Mouse (Mus musculus) stomach, postnatal 0 days (tissue): Measurements from ENCODE around the gene Clptm1. TPM values are rescaled to one million over a fixed set of nuclear protein-coding genes. Genes with fewer than 3 reads are reported as not detected.

ENCODE experiments used
- ATAC-seq: fragments of 200-750 bp; cut with Nextera tagmentation; 2 replicates; pipeline ENCODE4 v1.8.0; 2017; ENCODE audit not compliant: low FRiP score, low TSS enrichment
- DNase-seq: peaks from one replicate; pipeline ENCODE4 v3.0.0-alpha.2; 2016; ENCODE audit warnings: low spot score
- H3K27ac ChIP-seq: fragments of 300-500 bp; sonication (generic); replicated peaks from 2 replicates; pipeline ENCODE4 v1.5.1; 2014; ENCODE audit warnings: mild to moderate bottlenecking, control low read depth
- H3K27me3 ChIP-seq: fragments of 300-500 bp; sonication (generic); 2 replicates; pipeline ENCODE4 v1.6.1; 2014; ENCODE audit warnings: low read length; ENCODE audit not compliant: control insufficient read depth, insufficient read depth
- H3K36me3 ChIP-seq: fragments of 300-500 bp; sonication (generic); 2 replicates; pipeline ENCODE4 v1.6.1; 2014; ENCODE audit warnings: low read length, mixed read lengths; ENCODE audit not compliant: control insufficient read depth, insufficient read depth
- H3K4me1 ChIP-seq: fragments of 300-500 bp; sonication (generic); replicated peaks from 2 replicates; pipeline ENCODE4 v1.6.1; 2014; ENCODE audit warnings: antibody characterized with exemption; ENCODE audit not compliant: control insufficient read depth, insufficient read depth
- H3K4me2 ChIP-seq: fragments of 300-500 bp; sonication (generic); replicated peaks from 2 replicates; pipeline ENCODE4 v1.6.1; 2014; ENCODE audit warnings: low read depth, mild to moderate bottlenecking, control low read depth, moderate library complexity
- H3K4me3 ChIP-seq: fragments of 300-500 bp; sonication (generic); 2 replicates; pipeline ENCODE4 v1.5.1; 2014; ENCODE audit warnings: low read depth, low read length, control low read depth
- H3K9ac ChIP-seq: fragments of 300-500 bp; sonication (generic); 2 replicates; pipeline ENCODE4 v1.6.1; 2014; ENCODE audit warnings: mild to moderate bottlenecking, low read length, control low read depth, mixed read lengths
- H3K9me3 ChIP-seq: fragments of 300-500 bp; sonication (generic); 2 replicates; pipeline ENCODE4 v1.6.1; 2016; ENCODE audit warnings: low read length; ENCODE audit not compliant: control insufficient read depth
- CTCF ChIP-seq: IDR thresholded peaks from 2 replicates; pipeline ENCODE4 v1.5.1; 2016; ENCODE audit warnings: antibody characterized with exemption, low read depth, mild to moderate bottlenecking, moderate library complexity
- EP300 ChIP-seq: optimal IDR thresholded peaks from 2 replicates; pipeline ENCODE3; 2016; ENCODE audit warnings: antibody characterized with exemption
- WGBS: fragments of 180-500 bp; shearing (Covaris S2); extraction: QIAGEN DNeasy Blood & Tissue Kit; methylation state at CpG from one replicate; pipeline ENCODE4 v1.1.7; 2014; 5-methylcytosine and 5-hydroxymethylcytosine counted together
- polyA plus RNA-seq: library from polyadenylated mRNA; unstranded; fragments of >200 nt; fragmentation: Nextera tagmentation; extraction: Ambion mirVana; gene quantifications from 2 replicates; pipeline ENCODE4 v1.2.1, GENCODE M21; 2015

Gene Clptm1
- polyA plus RNA-seq, 1 experiment from 2014 or later, result 55.0 TPM

DNA sequence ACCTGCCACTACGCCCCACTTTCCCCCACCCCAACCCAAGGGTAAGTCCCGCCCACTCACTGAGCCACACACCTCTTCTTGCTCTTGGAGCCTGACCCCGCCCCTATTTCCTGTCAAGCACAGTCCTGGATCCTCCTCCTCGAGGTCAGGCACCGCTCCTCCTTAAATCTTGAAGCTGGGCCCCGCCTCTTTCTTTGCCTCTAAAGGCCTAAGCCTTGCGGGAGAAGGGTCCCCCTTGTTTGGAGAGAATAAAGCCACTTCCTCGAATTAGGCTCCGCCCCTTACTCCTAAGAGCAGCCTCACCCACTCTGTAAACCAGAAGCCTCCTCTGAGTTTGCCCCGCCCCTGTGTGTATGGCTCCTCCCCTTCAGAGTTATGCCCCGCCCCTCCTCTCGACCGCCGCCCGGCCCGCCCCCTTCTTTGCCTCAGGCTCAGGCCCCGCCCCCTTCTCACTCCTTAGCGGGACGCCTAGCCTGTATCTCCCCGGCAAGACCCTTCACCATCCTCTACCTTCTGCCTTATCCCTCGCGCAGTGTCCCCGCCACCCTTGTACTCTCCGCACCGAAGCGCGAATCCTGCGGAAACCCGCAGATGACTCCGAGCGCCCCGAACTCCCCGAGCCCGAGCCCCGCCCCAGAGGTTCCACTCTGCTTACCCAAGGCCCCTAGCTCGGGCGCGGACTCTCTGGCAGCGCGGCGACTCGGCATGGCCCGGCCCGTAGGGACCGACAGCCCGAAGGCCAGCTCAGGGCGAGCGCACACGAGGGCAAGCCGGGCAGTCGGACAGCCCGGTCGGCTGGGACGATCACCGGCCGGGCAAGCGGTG lies 36.1 kb downstream of the Clptm1 start:
- DNase-seq (peak; percentile 97), ATAC-seq (peak; percentile 95)
- no peak for TF ChIP-seq CTCF
- TF ChIP-seq EP300, result no peak
- Histone ChIP-seq H3K27ac (peak overlapping the region; percentile 91), H3K4me3 (peak overlapping the region; percentile 87), H3K36me3 (peaks cover 7% of the 10 kb centered on the region), H3K9ac (peak overlapping the region; percentile 68), H3K9me3 (no peaks in the 10 kb centered on the region), H3K4me2 (peak overlapping the region; percentile 98), H3K27me3 (no peaks in the 10 kb centered on the region), H3K4me1 (no peaks in the 10 kb centered on the region)
- WGBS, result under 1% methylated on average over 49 of the region's 57 CpGs

GRCm38 (mm10) chr7:19628192-19628535 lies 36.7 kb downstream of the Clptm1 start:
- Histone ChIP-seq H3K36me3 (peaks cover 4% of the 10 kb centered on the region; the same call in 1 of the 2 replicates), H3K4me1 (no peaks in the 10 kb centered on the region), H3K4me2 (peak overlapping the region; percentile 98), H3K27me3 (no peaks in the 10 kb centered on the region), H3K9ac (no peak overlapping the region; the same call in 1 of the 2 replicates), H3K4me3 (peak overlapping the region; percentile 87), H3K27ac (peak overlapping the region; percentile 45), H3K9me3 (no peaks in the 10 kb centered on the region)
- 9% methylated on average over 17 of the region's 17 CpGs for WGBS
- DNase-seq (no peak), ATAC-seq (no peak)
- no peak for TF ChIP-seq CTCF
- no peak for TF ChIP-seq EP300

DNA sequence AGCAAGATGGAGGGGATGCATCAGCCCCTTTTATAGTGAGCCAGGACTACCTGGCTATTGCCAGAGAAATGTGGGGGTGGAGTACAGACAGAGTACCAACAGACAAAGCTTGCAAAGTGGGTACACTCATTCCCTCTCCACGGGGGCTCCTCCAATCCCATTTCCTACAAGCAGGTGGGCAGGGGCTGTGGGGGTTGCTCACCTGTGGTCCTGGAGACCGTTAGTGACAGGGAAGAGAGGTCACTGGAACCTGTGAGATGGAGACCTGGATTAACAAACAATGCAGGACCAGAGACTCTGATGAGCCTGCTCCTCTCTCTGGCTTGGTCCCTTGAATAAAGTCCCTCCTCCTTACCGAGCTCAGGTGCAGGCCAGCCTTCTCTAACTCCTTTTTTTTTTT lies 37.1 kb downstream of the Clptm1 start:
- no peak for DNase-seq
- 43% methylated on average over 3 of the region's 3 CpGs for WGBS
- Histone ChIP-seq H3K27ac (peak overlapping the region; percentile 45), H3K27me3 (no peaks in the 10 kb centered on the region), H3K9me3 (no peaks in the 10 kb centered on the region), H3K9ac (no peak overlapping the region), H3K4me3 (peak overlapping the region; percentile 87), H3K4me2 (peak overlapping the region; percentile 98), H3K36me3 (peaks cover under 1% of the 10 kb centered on the region; the same call in 1 of the 2 replicates), H3K4me1 (no peaks in the 10 kb centered on the region)
- ATAC-seq, result no peak
- TF ChIP-seq CTCF (no peak), EP300 (no peak)

GRCm38 (mm10) chr7:19623433-19623832 lies 41.4 kb downstream of the Clptm1 start:
- no peaks in the 10 kb centered on the region for H3K4me1 ChIP-seq
- ATAC-seq, result no peak
- WGBS, result 54% methylated on average over 2 of the region's 2 CpGs

GRCm38 (mm10) chr7:19622241-19622640 lies 42.6 kb downstream of the Clptm1 start:
- no peak overlapping the region for H3K4me2 ChIP-seq
- DNase-seq (no peak), ATAC-seq (no peak)
- 36% methylated on average over 6 of the region's 6 CpGs for WGBS
- H3K27me3 ChIP-seq, result no peaks in the 10 kb centered on the region
- no peaks in the 10 kb centered on the region for H3K9me3 ChIP-seq
- H3K36me3 ChIP-seq, result no peaks in the 10 kb centered on the region
- H3K27ac ChIP-seq, result no peak overlapping the region
- no peak for TF ChIP-seq EP300
- no peak for TF ChIP-seq CTCF
- no peak overlapping the region for H3K9ac ChIP-seq
- H3K4me3 ChIP-seq, result no peak overlapping the region
- H3K4me1 ChIP-seq, result no peaks in the 10 kb centered on the region

More at GRCm38 (mm10) chr7:19623433-19623832, 41.4 kb downstream of the Clptm1 start:
- TF ChIP-seq EP300, result no peak
- TF ChIP-seq CTCF, result no peak
- H3K4me3 ChIP-seq, result no peak overlapping the region
- no peaks in the 10 kb centered on the region for H3K27me3 ChIP-seq
- no peaks in the 10 kb centered on the region for H3K9me3 ChIP-seq
- peak; percentile 41 for DNase-seq
- H3K27ac ChIP-seq, result no peak overlapping the region
- no peak overlapping the region for H3K9ac ChIP-seq
- H3K36me3 ChIP-seq, result no peaks in the 10 kb centered on the region
- no peak overlapping the region for H3K4me2 ChIP-seq

GRCm38 (mm10) chr7:19620811-19621210 lies 44.0 kb downstream of the Clptm1 start:
- no peaks in the 10 kb centered on the region for H3K36me3 ChIP-seq
- H3K27me3 ChIP-seq, result no peaks in the 10 kb centered on the region
- no peak for DNase-seq
- H3K9ac ChIP-seq, result no peak overlapping the region
- WGBS, result 86% methylated on average over 7 of the region's 7 CpGs
- H3K9me3 ChIP-seq, result no peaks in the 10 kb centered on the region
- no peak overlapping the region for H3K4me3 ChIP-seq
- H3K27ac ChIP-seq, result no peak overlapping the region
- ATAC-seq, result no peak
- no peak for TF ChIP-seq CTCF
- no peak for TF ChIP-seq EP300
- no peak overlapping the region for H3K4me2 ChIP-seq
- no peaks in the 10 kb centered on the region for H3K4me1 ChIP-seq
